Mouse (Mus musculus) CH12.LX (cell line): ENCODE measurements around the gene Adipor2. TPM values are rescaled to one million over a fixed set of nuclear protein-coding genes. Genes with fewer than 3 reads are reported as not detected.

Source experiments
- DNase-seq: peaks from one replicate; pipeline ENCODE4 v3.0.0-alpha.2; 2013; ENCODE audit errors: extremely low read depth
- H3K27ac ChIP-seq: 2 replicates; pipeline ENCODE4 v1.5.1; 2012; ENCODE audit warnings: low read depth, mild to moderate bottlenecking, control low read depth, moderate library complexity; ENCODE audit not compliant: insufficient read depth
- H3K27me3 ChIP-seq: replicated peaks from 2 replicates; pipeline ENCODE3; 2012; ENCODE audit warnings: inconsistent platforms
- H3K36me3 ChIP-seq, 2 experiments: replicated peaks in 1 of 2; 2 replicates each; pipeline versions ENCODE3 to v1.6.1; 2012; ENCODE audit warnings: inconsistent platforms in 1 of 2, low read length in 1 of 2, mild to moderate bottlenecking in 1 of 2, mixed read lengths in 1 of 2, moderate library complexity in 1 of 2; ENCODE audit not compliant: control insufficient read depth in 1 of 2, insufficient read depth in 1 of 2
- H3K4me1 ChIP-seq, 2 experiments: 2 replicates each; pipeline ENCODE4 v1.6.1; 2012; ENCODE audit warnings: inconsistent platforms in 1 of 2, moderate library complexity in 1 of 2; ENCODE audit not compliant: insufficient read depth in 2 of 2, control insufficient read depth in 1 of 2
- H3K4me2 ChIP-seq: 2 replicates; pipeline ENCODE4 v1.6.1; 2012; ENCODE audit warnings: low read depth, mild to moderate bottlenecking, control low read depth; ENCODE audit not compliant: poor library complexity, insufficient read depth, severe bottlenecking
- H3K4me3 ChIP-seq, 3 experiments: fragments of 150-350 bp in 1 of 3; sonication (generic) in 1 of 3; replicated peaks in 1 of 3; 2 replicates each; pipeline versions ENCODE3 to v1.5.1; 2011 to 2012; ENCODE audit warnings: low read depth in 2 of 3, low read length in 2 of 3, mild to moderate bottlenecking in 2 of 3, moderate library complexity in 2 of 3, control low read depth in 1 of 3, improper control_type of control experiment in 1 of 3, inconsistent platforms in 1 of 3, mixed read lengths in 1 of 3; ENCODE audit not compliant: poor library complexity in 1 of 3
- H3K79me2 ChIP-seq: replicated peaks from 2 replicates; pipeline ENCODE4 v1.6.1; 2012; ENCODE audit warnings: mild to moderate bottlenecking, moderate library complexity; ENCODE audit not compliant: control insufficient read depth, poor library complexity, insufficient read depth, severe bottlenecking; ENCODE audit errors: extremely low read depth
- H3K9ac ChIP-seq: 2 replicates; pipeline ENCODE4 v1.6.1; 2012; ENCODE audit warnings: low read depth, mild to moderate bottlenecking, control low read depth, moderate library complexity; ENCODE audit not compliant: insufficient read depth
- H3K9me3 ChIP-seq: replicated peaks from 2 replicates; pipeline ENCODE3; 2012; ENCODE audit warnings: low read length, inconsistent platforms, mixed read lengths
- E2F4 ChIP-seq: IDR thresholded peaks from 2 replicates; pipeline ENCODE4 v1.6.1; 2011; ENCODE audit warnings: low read depth, low read length, improper control_type of control experiment; ENCODE audit not compliant: insufficient replicate concordance
- ELF1 ChIP-seq: IDR thresholded peaks from 2 replicates; pipeline ENCODE4 v1.6.1; 2014; ENCODE audit warnings: low read depth, mild to moderate bottlenecking, inconsistent platforms, low read length, improper control_type of control experiment
- HCFC1 ChIP-seq: IDR thresholded peaks from 2 replicates; pipeline ENCODE4 v1.6.1; 2012; ENCODE audit warnings: low read depth, mild to moderate bottlenecking, inconsistent platforms, low read length, improper control_type of control experiment
- JUND ChIP-seq: conservative IDR thresholded peaks from 2 replicates; pipeline ENCODE4 v1.6.1; 2011; ENCODE audit warnings: low read depth, low read length, improper control_type of control experiment
- MAX ChIP-seq: IDR thresholded peaks from 2 replicates; pipeline ENCODE4 v1.6.1; 2011; ENCODE audit warnings: low read length, improper control_type of control experiment
- MAZ ChIP-seq: IDR thresholded peaks from 2 replicates; pipeline ENCODE4 v1.6.1; 2012; ENCODE audit warnings: low read depth, mild to moderate bottlenecking, inconsistent platforms, low read length, improper control_type of control experiment, moderate library complexity
- MEF2A ChIP-seq: IDR thresholded peaks from 2 replicates; pipeline ENCODE4 v1.6.1; 2014; ENCODE audit warnings: low read depth, mild to moderate bottlenecking, inconsistent platforms, low read length, improper control_type of control experiment, borderline replicate concordance
- MXI1 ChIP-seq: IDR thresholded peaks from 2 replicates; pipeline ENCODE4 v1.6.1; 2011; ENCODE audit warnings: mild to moderate bottlenecking, low read depth, low read length, improper control_type of control experiment
- MYC ChIP-seq: IDR thresholded peaks from 2 replicates; pipeline ENCODE4 v1.6.1; 2011; ENCODE audit warnings: low read depth, mild to moderate bottlenecking, improper control_type of control experiment, low read length
- NELFE ChIP-seq: IDR thresholded peaks from 2 replicates; pipeline ENCODE4 v1.6.1; 2011; ENCODE audit warnings: low read depth, low read length, improper control_type of control experiment
- NRF1 ChIP-seq: IDR thresholded peaks from 2 replicates; pipeline ENCODE4 v1.6.1; 2014; ENCODE audit warnings: low read depth, mild to moderate bottlenecking, inconsistent platforms, low read length, improper control_type of control experiment, moderate library complexity
- PAX5 ChIP-seq: IDR thresholded peaks from 2 replicates; pipeline ENCODE4 v1.6.1; 2012; ENCODE audit warnings: low read length, inconsistent platforms, mixed read lengths
- POLR2AphosphoS2 ChIP-seq: IDR thresholded peaks from 2 replicates; pipeline ENCODE4 v1.6.1; 2011; ENCODE audit warnings: low read depth, low read length, improper control_type of control experiment
- RAD21 ChIP-seq: IDR thresholded peaks from 2 replicates; pipeline ENCODE4 v1.6.1; 2011; ENCODE audit warnings: low read depth, mild to moderate bottlenecking, low read length, improper control_type of control experiment, moderate library complexity
- SIN3A ChIP-seq: IDR thresholded peaks from 2 replicates; pipeline ENCODE4 v1.6.1; 2012; ENCODE audit warnings: low read length, improper control_type of control experiment, inconsistent platforms
- SMC3 ChIP-seq: IDR thresholded peaks from 2 replicates; pipeline ENCODE4 v1.6.1; 2011; ENCODE audit warnings: low read depth, low read length, improper control_type of control experiment
- TBP ChIP-seq: conservative IDR thresholded peaks from 2 replicates; pipeline ENCODE4 v1.6.1; 2011; ENCODE audit warnings: low read depth, low read length, improper control_type of control experiment
- TCF12 ChIP-seq: IDR thresholded peaks from 2 replicates; pipeline ENCODE4 v1.6.1; 2014; ENCODE audit warnings: low read depth, mild to moderate bottlenecking, inconsistent platforms, low read length, improper control_type of control experiment
- USF1 ChIP-seq: IDR thresholded peaks from 2 replicates; pipeline ENCODE4 v1.6.1; 2014; ENCODE audit warnings: low read depth, mild to moderate bottlenecking, inconsistent platforms, low read length, improper control_type of control experiment
- ZMIZ1 ChIP-seq: IDR thresholded peaks from 2 replicates; pipeline ENCODE4 v1.6.1; 2012; ENCODE audit warnings: low read depth, mild to moderate bottlenecking, inconsistent platforms, low read length, improper control_type of control experiment
- dilution Hi-C: fragments of 300-500 bp; cut with MboI; formaldehyde crosslinking; loops from 2 replicates; pipeline ENCODE4 v1.14.3; 2020; ENCODE audit warnings: low sequenced_read_pairs; ENCODE audit not compliant: extremely low pct_unique_long_range_greater_than_20kb, extremely low pct_ligation_motif_present
- in situ Hi-C: fragments of 300-500 bp; cut with MboI; formaldehyde crosslinking; loops from 3 replicates; pipeline ENCODE4 v1.14.3; 2019; ENCODE audit warnings: low sequenced_read_pairs, low pct_ligation_motif_present, low pct_unique_long_range_greater_than_20kb, mixed read lengths
- polyA plus RNA-seq: library from polyadenylated mRNA; unstranded; fragments of >175 nt; gene quantifications from 2 replicates; pipeline ENCODE4 v1.2.1, GENCODE M21; 2012; ENCODE audit warnings: low read depth; ENCODE audit not compliant: insufficient read length
- total RNA-seq, 2 experiments: library from RNA; depleted of rRNA; stranded (reverse); fragments of 300-350 nt in 1 of 2; fragments of >200 nt in 1 of 2; gene quantifications; 2 replicates each; pipeline ENCODE4 v1.2.3; 2012 to 2014

Gene Adipor2
- total and polyA plus RNA-seq, 3 experiments: 29.8 to 43.5 (median 40.3) TPM

DNA sequence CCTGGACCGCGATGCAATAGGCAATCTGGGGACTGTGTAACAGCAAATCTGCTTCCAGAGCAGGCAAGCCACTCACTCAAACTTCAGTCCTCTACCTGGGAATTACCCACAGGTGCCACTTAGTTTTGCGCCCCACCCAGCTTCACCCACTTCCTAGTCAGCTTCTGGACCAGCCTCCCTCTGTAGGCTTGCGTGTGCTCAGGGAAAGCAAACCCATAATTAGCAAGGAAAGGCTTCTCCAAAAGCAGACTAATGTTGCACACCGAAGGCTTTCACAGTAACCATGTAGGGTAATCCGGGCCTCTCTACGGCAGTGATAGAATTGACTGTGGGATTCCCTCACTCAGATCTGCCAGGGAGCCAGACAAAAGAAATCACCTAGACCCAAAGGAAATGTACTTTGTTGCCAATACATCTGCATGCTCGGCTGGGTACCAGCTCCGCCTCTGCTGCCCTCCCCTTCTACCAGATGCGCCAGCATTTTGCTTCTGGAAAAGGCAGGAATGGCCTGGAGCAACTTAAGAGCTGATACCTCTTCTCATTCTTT is 109.6 kb downstream of the Adipor2 start:
- Histone ChIP-seq H3K36me3 (no peaks in the 10 kb centered on the region), H3K9me3 (no peaks in the 10 kb centered on the region), H3K27ac (no peak overlapping the region)
- TF ChIP-seq MYC (no peak), ELF1 (no peak), JUND (no peak), MAZ (no peak), HCFC1 (no peak), E2F4 (no peak), TCF12 (no peak), NRF1 (no peak)
- TF ChIP-seq, all 38 proteins: peak for 0
- Histone ChIP-seq H3K4me1 (0 out of 4 replicates have a peak, but pooled peaks cover 0 to 2% of the 10 kb centered on the region in 2 experiments), H3K79me2 (no peaks in the 10 kb centered on the region), H3K9ac (no peak overlapping the region), H3K27me3 (peaks cover 90% of the 10 kb centered on the region), H3K4me2 (no peak overlapping the region), H3K4me3 (no peak overlapping the region)
- dilution Hi-C loops: no loop called here
- no peak for DNase-seq
- in situ Hi-C loops: no loop called here

DNA sequence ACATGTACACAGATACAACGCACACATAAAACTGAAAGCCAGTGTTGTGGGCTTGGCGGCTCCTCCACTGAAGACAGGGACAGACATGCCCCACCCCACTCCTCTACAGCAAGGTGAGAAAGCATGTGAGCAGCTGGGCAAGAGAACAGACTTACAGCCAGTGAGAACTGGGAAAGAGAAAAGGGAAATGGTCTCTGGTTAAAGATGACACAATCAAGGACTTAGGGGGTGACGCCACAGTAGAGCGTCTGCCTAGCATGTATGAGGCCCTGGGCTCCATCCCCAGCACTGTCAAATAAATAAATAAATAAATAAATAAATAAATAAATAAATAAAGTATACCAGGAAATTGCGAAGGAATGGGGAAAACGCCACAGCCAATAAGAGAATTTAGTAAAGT is 114.2 kb downstream of the Adipor2 start:
- DNase-seq: no peak
- Histone ChIP-seq H3K27me3 (peaks cover 91% of the 10 kb centered on the region), H3K27ac (no peak overlapping the region), H3K9ac (no peak overlapping the region), H3K4me1 (no peaks in the 10 kb centered on the region), H3K36me3 (no peaks in the 10 kb centered on the region), H3K79me2 (no peaks in the 10 kb centered on the region), H3K4me3 (no peak overlapping the region), H3K9me3 (no peaks in the 10 kb centered on the region), H3K4me2 (no peak overlapping the region)
- dilution Hi-C loops (no loop called here), in situ Hi-C loops (no loop called here)
- TF ChIP-seq ZMIZ1 (no peak), SIN3A (no peak), SMC3 (no peak), RAD21 (no peak), E2F4 (no peak), MXI1 (no peak), MAX (no peak), POLR2AphosphoS2 (no peak), MEF2A (no peak), TBP (no peak), NELFE (no peak), USF1 (no peak), PAX5 (no peak)

Other genes with a start within 250 kb of the Adipor2 start
- gene Dcp1b, start 242.5 kb downstream of the Adipor2 start, total RNA-seq (2012; rRNA removed): 1.8 and 2.2 TPM in 2 replicates
- 1.6 TPM in 2 replicates for gene Dcp1b, start 242.5 kb downstream of the Adipor2 start, total RNA-seq (2014; rRNA removed)
- gene Dcp1b, start 242.5 kb downstream of the Adipor2 start, polyA plus RNA-seq: 2.5 and 2.7 TPM in 2 replicates
- 0.04 TPM in 1 of 2 replicates, not detected in the other for gene Cacna1c, start 221.3 kb downstream of the Adipor2 start, total RNA-seq (2012; rRNA removed)
- not detected in 2 replicates for gene Cacna1c, start 221.3 kb downstream of the Adipor2 start, total RNA-seq (2014; rRNA removed)
- 0.11 TPM in 1 of 2 replicates, not detected in the other for gene Cacna1c, start 221.3 kb downstream of the Adipor2 start, polyA plus RNA-seq
- gene Cacna2d4, start 181.2 kb downstream of the Adipor2 start, total RNA-seq (2012; rRNA removed): 0.08 and 0.25 TPM in 2 replicates
- 0.28 and 0.44 TPM in 2 replicates for gene Cacna2d4, start 181.2 kb downstream of the Adipor2 start, total RNA-seq (2014; rRNA removed)
- 0.49 and 0.64 TPM in 2 replicates for gene Cacna2d4, start 181.2 kb downstream of the Adipor2 start, polyA plus RNA-seq
- not detected in 2 replicates for gene Lrtm2, start 86.9 kb downstream of the Adipor2 start, total RNA-seq (2012; rRNA removed)
- gene Lrtm2, start 86.9 kb downstream of the Adipor2 start, total RNA-seq (2014; rRNA removed): not detected in 2 replicates
- not detected in 2 replicates for gene Lrtm2, start 86.9 kb downstream of the Adipor2 start, polyA plus RNA-seq
- gene Fbxl14, start 62.0 kb upstream of the Adipor2 start, total RNA-seq (2012; rRNA removed): 29.9 and 32.7 TPM in 2 replicates
- gene Fbxl14, start 62.0 kb upstream of the Adipor2 start, total RNA-seq (2014; rRNA removed): 27.8 and 30.3 TPM in 2 replicates
- gene Fbxl14, start 62.0 kb upstream of the Adipor2 start, polyA plus RNA-seq: 28.8 and 32.0 TPM in 2 replicates
- gene Wnt5b, start 126.6 kb upstream of the Adipor2 start, total RNA-seq (2012; rRNA removed): 0.92 and 1.5 TPM in 2 replicates
- 1.2 and 1.4 TPM in 2 replicates for gene Wnt5b, start 126.6 kb upstream of the Adipor2 start, total RNA-seq (2014; rRNA removed)
- gene Wnt5b, start 126.6 kb upstream of the Adipor2 start, polyA plus RNA-seq: 2.0 and 2.8 TPM in 2 replicates